Mouse (Mus musculus) fat pad, adult 2 months (tissue): ENCODE results near the gene Pkn1.

Experiments
- DNase-seq: peaks from one replicate; pipeline ENCODE4 v3.0.0-alpha.2; 2011; ENCODE audit warnings: low read depth, low spot score; ENCODE audit errors: extremely low read depth

Gene Pkn1

DNA sequence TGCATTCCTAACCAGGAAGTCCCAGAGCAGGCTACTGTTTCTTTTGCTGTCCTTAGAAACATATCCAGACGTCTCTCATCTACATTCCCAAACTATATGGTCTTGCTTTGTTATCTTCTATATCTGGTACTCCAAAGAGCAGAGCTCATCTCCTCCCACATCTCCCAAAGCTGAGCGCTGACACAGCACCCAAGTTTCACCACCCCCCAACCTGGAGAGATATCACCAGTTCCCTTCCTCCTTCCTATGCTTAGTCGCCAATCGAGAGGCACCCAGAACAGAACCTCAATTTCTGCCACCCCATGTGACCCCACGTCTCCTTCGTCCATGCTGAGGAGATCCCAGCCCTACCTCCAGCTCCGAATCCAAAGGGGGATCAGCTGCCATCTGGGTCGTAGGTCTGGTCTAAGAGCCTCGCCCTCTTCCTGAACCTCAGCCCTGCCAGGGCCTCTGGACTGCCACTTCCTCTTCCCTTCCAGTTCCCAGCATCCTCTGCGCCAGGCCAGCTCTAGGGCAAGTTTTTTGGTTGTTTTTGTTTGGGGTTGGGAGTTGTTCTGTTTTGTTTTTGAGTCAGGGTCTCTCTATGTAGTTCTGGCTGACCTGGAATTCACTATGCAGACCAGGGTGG, 5.3 kb downstream of the Pkn1 start:
- DNase-seq: no peak

DNA sequence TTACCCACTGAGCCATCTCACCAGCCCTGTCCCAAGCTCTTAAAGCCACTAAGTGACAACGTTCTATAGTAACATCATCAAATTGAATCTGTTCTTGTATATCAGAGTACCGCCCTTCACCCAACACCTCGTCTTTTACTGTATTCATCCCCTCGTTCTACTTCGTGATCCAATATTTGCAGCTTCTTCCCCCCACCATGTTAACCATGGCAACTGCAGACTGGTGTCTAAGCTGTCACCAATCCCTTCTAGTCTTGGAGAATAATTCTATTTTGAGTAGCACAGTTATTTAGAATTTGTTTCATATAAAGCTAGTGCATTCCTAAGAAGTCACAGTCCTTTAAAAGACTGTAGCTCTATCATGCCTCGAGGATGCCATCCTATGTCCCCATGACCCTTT, 9.7 kb downstream of the Pkn1 start:
- no peak for DNase-seq

DNA sequence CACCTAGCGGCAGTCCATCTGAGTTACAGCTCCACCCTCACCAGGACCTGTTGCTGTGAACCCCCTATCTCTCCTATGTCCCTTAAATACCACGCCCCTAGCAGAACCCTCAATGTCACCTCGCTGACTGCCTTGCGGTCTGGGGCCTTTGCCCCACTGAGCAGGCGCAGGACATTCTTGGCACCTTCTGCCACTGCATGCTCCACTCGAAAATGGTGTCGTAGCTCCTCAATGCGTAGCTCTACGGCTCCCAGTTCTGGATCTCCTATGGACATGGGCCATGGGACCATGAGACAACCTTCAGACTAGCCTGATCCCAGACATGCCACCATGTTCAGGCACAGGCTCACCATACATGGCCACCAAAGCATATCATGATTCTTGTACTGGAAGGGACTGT, 14.5 kb downstream of the Pkn1 start:
- DNase-seq: no peak

DNA sequence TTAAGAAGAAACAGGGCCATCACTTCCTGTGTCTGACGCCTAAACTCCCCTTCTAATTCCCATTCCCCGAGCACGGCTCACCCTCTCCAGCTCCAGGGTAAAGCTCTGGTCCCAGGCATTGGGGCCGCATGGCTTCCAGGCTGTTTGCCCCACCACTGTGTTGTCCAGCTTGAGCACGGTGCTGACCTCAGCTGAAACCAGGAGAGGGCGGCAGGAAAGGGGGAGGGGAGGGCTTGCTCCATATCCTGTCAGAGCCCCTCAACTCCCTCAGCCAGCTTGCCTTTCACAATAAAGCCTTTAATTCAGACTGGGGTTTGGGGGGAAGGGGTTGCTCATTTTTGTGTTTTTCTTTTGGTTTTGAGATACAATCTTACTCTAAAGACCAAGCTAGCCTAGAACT, 17.9 kb downstream of the Pkn1 start:
- DNase-seq: no peak

- no peak for DNase-seq
Observed at GRCm38 (mm10) chr8:83680603-83681002, 18.4 kb downstream of the Pkn1 start.

DNA sequence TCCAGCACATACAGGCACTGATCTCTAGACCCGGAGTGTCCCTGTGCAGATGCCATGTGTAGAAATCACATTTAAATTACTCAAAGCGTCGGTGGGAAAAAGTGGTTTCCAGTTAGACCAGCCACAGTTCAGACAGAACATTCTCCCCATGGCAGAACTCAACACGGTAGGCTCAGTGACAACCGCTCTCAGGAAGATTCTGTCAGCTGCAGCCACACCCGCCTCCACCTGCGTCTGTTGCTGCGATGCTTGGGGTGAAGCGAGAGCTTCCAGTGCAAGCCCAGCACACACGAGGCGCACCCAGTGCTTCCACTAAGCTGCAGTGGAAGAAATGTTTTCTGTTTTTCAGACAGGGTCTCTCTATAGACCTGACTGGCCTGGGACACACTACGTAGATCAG, 19.1 kb downstream of the Pkn1 start:
- no peak for DNase-seq

DNA sequence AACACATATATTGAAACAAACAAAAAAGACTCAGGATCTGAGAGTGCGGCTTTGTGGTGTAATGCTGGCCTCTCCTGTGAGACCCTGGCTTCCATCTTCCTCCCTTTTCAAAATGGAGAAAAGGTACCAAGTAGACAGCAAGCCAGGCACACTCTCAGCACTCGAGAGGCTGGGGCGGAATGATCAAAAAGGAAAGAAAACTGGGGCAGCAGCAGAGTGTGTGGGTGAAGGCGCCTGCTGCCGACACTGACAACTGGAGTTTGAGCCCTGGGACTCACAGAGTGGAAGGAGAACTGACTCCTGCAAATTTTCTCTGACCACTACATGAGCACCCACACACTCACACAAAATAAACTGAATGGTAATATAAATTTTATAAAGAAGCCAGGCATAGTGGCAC, 24.5 kb downstream of the Pkn1 start:
- no peak for DNase-seq

DNA sequence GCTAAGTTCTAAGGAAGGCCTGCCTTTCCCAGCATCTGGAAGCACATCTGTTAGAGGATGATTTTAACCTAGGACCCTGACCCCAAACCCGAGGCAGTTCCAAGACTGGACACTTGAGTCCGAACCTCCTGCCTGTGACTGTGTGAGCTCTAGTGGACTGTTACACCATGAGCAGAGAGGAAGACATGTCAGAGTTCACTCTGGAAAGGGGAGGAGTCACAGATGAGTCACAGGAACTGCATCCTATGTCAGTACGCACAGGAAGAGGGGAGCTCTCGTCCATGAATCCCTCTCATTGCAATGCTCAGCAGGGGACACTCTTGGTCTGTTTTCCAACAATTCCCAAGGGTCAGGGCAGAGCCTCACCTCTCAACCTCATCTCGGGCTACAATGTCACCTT, 26.0 kb downstream of the Pkn1 start:
- DNase-seq: no peak

- DNase-seq: no peak
Observed at GRCm38 (mm10) chr8:83669013-83669412, 30.0 kb downstream of the Pkn1 start.

GRCm38 (mm10) chr8:83668010-83668916, 30.7 kb downstream of the Pkn1 start:
- DNase-seq: no peak

- no peak for DNase-seq
Observed at GRCm38 (mm10) chr8:83667526-83667925, 31.5 kb downstream of the Pkn1 start.

GRCm38 (mm10) chr8:83666866-83667234, 32.1 kb downstream of the Pkn1 start:
- no peak for DNase-seq

DNA sequence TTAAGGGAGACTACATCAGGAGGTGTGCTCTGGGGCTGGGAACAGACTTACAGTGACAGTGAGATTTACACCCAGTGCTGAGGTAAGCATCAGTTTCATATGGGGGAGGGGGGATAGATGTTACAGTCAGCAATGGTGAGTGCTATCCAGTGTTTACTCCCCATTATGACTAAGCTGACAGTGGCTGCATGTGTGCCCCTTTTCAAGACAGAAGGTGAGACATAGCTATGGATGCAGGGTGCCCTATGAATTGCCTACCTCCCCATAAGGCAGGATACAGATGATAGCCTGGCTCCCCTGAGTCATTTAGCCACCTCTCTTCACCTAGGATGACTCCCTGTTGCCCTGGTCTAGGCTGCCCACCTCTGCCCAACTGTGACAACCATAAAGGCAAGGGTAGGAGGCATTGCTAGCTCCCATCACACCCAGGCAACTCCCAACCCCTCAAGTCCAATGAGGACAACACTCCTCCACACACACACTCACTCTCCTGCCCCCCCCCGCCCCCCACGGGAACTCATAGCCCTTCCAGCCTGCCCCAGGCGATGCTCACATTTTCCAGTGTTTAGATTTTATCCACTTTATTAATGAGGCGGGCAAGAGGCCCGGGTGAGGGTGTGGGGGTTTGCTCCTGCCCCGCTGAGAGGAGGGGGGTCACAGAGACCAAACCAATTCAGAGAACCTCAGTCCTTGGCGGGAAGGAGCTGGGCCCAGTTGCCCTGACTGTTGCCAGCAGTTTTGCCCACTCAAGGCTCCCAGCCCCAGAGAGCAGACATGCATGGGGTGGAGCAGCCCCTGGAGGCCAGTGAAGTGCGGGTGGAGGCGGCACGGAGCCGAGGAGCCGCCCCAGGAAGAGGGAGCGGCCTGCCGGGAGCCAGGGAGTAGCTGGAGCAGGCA, 32.8 kb downstream of the Pkn1 start, which contains the start of gene Ptger1:
Ptger1 (plus strand) TSS at position 710 of the 897 bp plus-strand sequence.
- DNase-seq: no peak

DNA sequence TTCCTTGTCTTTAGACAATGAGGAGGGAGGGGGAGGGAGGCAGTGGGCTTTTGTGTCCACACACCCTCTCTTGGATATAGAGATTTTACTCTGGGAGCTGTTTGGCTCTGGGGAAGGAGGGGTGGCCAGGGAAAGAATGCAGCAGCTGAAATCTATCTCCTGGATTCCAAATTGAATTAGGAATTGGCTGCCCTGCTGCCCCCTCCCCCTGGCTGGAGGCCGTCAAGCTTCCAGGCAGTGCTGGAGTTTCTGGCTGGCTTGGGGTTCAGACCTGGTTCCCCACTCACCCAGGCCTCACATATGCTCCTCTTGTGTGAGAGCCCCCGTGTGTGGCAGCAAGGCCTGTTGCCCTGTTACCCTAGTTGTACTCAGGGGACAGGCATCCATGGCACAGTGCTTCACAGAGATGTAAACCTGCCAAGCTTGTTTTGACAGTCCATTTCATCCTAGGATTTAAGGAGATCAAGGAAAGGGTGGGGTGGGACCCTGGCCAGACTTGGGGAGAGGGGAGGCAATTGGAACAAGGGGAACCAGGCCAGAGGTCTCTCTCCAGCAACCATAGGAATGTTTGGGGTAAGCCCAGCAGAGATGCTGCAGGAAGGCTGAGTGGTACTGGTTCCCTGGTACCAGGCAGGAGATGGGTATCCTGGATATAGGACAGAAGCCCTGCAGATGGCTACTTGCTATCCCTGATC, 33.9 kb downstream of the Pkn1 start:
- DNase-seq: no peak

DNA sequence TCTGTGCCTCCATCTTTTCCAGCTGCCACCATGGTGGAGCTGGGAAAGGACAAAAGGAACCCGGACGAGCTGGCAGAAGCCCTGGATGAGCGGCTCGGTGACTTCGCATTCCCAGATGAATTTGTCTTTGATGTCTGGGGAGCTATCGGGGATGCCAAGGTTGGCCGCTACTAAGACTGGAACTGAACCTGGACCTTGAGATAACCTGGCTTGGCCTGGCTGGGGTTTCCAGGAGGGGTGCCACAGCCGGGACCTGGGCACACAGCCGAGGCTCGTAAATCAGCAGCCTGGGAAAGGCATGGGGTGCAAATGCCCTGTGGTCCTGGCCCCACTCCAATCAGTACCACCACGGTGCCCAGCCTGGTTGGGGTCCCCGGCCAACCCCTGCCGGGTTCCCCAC, 34.9 kb downstream of the Pkn1 start:
- no peak for DNase-seq

DNA sequence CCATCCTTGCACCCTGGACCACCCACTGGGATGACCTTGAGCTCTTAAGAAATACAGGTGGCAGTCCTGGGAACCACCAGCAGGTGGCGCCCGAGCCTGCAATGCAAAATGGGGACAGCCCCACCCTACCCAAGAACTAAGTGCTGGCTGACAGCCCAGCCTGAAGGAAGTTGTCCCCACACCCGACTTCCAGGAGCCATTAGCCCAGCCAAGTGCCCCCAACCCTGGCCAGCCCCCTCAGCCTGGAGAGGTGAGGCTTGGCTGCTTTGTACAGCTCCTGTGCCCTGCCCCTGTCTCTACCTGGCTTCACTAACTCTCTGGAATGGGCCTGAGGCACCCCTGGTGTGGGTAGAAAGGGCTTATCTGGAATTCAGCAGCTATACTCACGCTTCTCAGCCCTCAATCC, 36.6 kb downstream of the Pkn1 start:
- no peak for DNase-seq

DNA sequence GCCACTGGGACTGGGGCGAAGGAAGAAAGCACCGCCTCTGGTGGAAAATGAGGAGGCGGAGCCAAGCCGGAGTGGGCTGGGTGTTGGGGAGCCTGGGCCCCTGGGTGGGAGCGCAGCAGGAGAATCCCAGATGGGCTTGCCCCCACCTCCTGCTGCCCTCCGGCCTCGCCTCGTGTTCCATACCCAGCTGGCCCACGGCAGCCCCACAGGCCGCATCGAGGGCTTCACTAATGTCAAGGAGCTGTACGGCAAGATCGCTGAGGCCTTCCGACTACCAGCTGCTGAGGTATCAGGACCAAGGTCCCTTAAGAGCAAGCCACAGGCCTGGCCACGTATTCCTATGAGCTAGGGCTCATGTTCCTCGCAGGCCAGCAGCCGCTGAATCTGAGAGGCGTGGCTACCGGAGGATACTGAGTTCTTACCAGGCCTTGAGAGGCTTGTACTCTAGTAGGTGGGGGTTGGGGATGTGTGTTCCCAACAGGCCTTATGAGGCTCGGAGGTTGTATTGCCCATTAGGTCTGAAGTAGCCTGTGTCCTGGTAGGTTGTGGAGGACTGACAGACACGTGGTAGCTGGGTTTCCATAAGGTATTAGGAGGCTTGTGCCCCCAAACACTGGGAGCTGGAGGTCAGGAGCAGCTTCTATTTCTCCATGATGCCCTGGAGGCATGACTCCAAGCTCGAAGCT, 37.8 kb downstream of the Pkn1 start:
- no peak for DNase-seq

GRCm38 (mm10) chr8:83660545-83660944, 38.4 kb downstream of the Pkn1 start:
- no peak for DNase-seq

- no peak for DNase-seq
Observed at GRCm38 (mm10) chr8:83656484-83657246, 42.3 kb downstream of the Pkn1 start.

- no peak for DNase-seq
Observed at GRCm38 (mm10) chr8:83656043-83656442, 42.9 kb downstream of the Pkn1 start.
